Mouse (Mus musculus) thymus, adult 2 months (tissue): Measurements from ENCODE around the gene Ddias.

Experiments used
- CTCF ChIP-seq: fragments of 200-500 bp; IDR thresholded peaks from 2 replicates; pipeline ENCODE4 v1.5.1; 2012; ENCODE audit warnings: mild to moderate bottlenecking, control low read depth, low read length, moderate library complexity, borderline replicate concordance; ENCODE audit not compliant: control insufficient read depth, poor library complexity, insufficient read depth; ENCODE audit errors: extremely low read depth
- POLR2A ChIP-seq: fragments of 200-500 bp; IDR thresholded peaks from 2 replicates; pipeline ENCODE4 v1.6.1; 2012; ENCODE audit warnings: mild to moderate bottlenecking, low read length, control low read depth, moderate library complexity; ENCODE audit not compliant: control insufficient read depth, poor library complexity, insufficient read depth; ENCODE audit errors: extremely low read depth

DNA sequence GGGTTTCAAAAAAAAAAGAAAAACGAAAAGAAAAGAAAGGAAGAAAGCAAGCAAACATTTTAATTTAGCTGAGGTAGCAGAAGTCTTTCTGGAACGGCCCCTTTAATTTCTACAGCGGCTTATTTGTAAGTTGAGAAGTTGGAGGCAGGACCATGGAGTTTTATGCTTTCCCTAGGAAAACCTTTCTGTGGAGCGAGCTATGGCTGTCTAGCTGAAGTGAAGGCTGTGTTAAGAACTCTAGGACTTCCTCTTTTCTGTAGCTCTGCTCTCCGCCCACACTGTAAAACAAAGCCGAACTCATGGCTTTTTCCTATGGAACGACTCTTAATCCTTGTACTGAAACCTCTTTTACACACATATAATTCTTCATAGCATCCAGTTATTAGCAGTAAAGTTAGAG lies 2.5 kb upstream of the Ddias start:
- TF ChIP-seq CTCF (no peak), POLR2A (no peak)
